Mouse (Mus musculus) gastrocnemius, adult 18-20 months (tissue): ENCODE data around the gene Nell2. TPM values are rescaled to one million over a fixed set of nuclear protein-coding genes. Genes with fewer than 3 reads are reported as not detected.

Experiments used
- DNase-seq: peaks from one replicate; pipeline ENCODE4 v3.0.0; 2021; ENCODE audit warnings: low spot score
- total RNA-seq, 2 experiments: library from RNA; stranded (reverse); gene quantifications; 2 replicates each; pipeline ENCODE4 v1.2.3; 2021

Gene Nell2
- total RNA-seq, 2 experiments from 2014 or later, result 0.33 TPM; not detected in 1

- no peak for DNase-seq
Measured at GRCm38 (mm10) chr15:95366506-95366905, 161.9 kb downstream of the Nell2 start.

- no peak for DNase-seq
Measured at GRCm38 (mm10) chr15:95354806-95355205, 173.6 kb downstream of the Nell2 start.

DNA sequence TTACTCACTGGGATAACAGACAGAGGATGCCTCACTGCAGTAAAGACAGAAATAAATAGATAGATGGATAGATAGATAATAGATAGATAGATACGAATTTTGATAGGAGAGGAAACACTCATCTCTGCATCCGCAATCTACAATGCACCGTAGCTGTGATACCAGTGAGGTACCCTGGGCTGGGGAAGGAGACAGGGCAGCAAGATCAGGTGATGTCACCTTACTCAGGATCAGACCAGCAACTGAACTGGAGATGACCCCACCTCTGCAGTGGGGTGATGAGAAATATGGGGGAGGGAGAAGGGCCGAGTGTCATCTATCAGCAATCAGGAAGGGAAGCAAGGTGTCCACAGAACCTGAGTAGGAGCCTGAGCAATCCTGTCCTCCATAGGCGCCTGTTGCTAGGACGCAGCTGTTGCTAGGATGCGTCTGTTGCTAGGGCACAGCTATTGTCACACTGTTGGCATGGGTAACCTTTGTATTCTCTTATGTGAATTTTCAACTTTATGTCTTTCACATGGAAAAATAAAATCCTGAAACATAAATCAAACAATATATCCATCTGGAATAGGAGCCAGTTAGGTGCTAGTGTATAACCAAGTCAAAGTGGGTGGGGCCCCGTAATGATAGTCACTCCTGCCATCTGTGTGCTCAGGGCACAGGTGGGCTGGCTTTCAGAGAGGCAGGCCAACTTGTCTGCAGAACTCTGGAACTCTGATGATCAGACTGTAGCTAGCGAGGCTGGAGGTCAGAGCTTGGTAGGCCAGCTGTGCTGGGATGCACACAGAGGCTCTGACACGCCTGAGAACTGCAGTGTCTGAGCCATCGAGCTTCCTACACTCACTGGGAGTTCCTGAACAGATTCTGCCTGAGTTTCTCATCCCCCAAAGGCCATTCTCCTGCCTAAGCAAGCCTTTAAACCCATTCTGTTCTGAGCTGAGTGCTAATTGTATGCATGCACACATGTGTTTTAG, 193.7 kb downstream of the Nell2 start:
- no peak for DNase-seq

DNA sequence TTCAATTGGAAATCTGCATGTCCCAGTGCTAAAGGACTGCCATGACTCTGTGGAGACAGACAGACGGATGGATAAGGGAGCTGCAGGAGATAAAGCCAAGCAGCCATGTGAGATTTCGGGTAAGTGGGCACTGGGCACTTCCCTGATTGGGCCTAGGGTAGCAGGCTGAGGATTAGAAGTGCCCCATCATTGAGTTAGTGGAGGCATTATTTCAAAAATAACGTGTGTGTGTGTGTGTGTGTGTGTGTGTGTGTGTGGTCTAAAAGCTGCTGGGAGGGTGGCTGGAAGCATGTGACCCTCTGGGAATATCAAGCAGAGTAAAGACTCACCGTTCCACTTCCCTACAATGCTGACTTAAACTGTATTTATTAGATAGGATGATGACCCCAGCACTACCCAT, 195.1 kb downstream of the Nell2 start:
- DNase-seq, result no peak

DNA sequence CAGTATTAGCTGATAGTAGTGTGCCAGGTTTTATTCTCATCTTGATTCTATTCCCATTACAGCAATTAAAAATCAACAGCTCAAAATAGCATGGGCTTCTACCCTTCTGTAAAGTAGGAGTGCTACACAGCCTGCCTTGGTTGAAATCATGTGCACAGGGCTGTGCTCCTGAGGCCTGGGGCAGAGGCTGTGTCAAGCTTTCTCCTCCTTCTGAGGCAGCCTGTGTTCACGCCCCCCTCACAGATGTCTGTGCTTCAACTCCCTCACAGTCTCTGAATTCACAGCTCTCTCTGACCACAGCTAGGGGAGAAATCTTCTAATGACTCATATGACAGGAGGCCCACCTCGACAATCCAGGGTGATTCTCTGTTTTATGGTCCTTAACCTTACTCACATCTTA, 197.4 kb downstream of the Nell2 start:
- DNase-seq, result no peak

- no peak for DNase-seq
Measured at GRCm38 (mm10) chr15:95322744-95323143, 205.6 kb downstream of the Nell2 start.

- DNase-seq, result no peak
Measured at GRCm38 (mm10) chr15:95316626-95317025, 211.7 kb downstream of the Nell2 start.

- no peak for DNase-seq
Measured at GRCm38 (mm10) chr15:95314808-95315145, 213.6 kb downstream of the Nell2 start.

DNA sequence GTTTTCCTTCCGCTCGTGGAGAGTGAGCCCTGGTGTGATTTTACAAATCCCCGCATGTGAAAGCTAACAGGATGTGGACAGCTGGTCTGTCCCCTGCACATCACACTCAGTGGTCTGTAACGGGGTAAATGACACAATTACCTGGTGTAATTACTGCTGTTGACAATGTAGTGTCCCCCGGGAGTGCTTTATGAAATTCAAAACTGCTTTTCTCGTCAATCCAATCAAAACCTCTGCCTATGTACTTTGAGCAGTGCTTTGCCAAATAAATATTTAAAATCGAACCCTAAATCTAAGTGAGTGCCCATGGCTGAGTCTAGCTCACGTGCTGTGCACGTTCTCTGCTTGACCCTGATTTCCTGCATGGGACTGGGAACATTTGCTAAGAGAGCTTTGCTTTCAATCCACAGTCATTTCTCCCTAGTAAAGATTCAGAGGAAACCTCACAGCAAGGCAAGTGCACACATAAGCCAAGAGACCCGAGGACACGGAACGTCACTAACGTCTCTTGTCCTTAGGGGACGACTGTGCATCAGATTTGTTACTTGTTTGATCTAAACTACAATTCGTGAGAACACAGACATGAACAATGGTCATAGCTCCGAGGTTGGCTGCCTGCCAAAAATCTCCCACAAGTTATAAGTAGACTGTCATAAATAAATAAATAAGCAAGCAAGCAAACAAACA, 214.1 kb downstream of the Nell2 start:
- no peak for DNase-seq

- DNase-seq, result no peak
Measured at GRCm38 (mm10) chr15:95313286-95313685, 215.1 kb downstream of the Nell2 start.

- DNase-seq, result no peak
Measured at GRCm38 (mm10) chr15:95304102-95304501, 224.3 kb downstream of the Nell2 start.

DNA sequence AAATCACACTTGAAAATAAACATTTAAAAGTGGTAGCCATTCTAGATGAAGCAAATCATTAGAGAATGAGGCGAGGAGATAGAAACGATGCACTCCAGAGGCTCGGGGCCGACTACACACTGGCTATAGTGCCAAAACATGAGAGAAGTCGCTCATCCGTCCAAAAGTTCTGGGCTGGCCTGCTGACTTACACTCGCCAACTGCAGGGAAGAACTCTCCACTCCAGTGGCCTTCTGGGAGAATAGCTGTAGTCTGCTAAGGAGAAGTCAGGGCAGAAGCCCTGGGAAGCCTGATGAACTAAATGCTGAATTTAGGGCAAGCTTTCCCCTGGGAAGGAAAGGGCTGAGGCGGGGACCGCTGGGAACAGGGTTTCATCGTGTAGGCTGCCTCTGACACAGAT, 231.8 kb downstream of the Nell2 start:
- DNase-seq, result no peak

DNA sequence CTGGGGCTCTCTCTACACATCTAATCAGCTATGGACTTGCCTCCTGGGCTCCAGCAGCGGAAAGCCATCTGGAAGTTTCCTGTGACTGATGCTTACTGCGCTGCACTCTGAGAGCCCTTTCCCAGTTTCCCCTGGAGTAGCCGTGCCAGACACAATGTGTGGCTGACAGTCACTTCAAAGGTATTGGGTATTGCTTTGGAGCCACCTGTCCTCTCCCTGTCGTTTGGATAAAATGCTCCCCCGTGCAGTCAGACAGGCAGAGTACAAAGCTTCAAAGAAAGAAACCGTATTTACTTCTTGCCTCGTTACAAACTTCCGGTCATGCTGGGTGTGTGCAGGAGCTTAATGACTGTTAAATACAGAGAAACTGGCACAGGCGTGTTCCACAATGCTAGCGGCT, 239.3 kb downstream of the Nell2 start:
- DNase-seq, result no peak

GRCm38 (mm10) chr15:95285199-95285598, 243.2 kb downstream of the Nell2 start:
- no peak for DNase-seq

- DNase-seq, result no peak
Measured at GRCm38 (mm10) chr15:95280986-95281385, 247.4 kb downstream of the Nell2 start.

DNA sequence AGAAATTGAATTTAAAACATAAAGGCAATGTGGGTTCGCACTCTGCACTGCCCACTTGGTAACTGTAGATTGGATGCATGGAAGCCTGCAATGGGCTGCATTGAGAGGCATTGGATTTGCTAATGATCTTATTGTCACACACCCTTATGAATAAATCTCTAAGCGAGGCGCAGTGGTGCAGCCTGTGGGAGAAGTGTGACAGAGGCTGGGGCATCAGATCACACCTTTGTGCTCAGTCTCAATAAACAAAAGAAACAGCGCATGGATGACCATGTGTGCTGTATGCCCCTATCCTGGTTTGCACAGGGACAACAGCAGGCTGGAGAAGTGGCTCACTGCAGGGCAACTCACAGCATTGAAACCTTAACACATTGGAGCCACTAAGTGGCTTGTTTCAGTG, 250.4 kb downstream of the Nell2 start:
- DNase-seq, result no peak

DNA sequence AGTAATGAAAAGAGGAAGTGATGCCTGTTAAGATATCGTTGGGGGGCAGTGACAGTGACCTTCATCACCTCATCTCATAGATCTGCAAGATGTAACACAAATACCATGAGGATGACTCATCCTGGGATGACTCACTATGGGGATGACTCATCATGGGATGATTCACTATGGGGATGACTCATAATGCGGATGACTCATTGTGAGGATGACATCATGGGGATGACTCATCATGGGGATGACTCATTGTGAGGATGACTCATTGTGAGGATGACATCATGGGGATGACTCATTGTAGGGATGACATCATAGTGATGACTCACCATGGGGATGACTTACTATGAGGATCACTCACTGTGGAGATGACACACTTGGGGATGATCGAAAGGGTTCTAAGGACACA, 251.8 kb downstream of the Nell2 start:
- no peak for DNase-seq

- DNase-seq, result no peak
Measured at GRCm38 (mm10) chr15:95275553-95275952, 252.8 kb downstream of the Nell2 start.

DNA sequence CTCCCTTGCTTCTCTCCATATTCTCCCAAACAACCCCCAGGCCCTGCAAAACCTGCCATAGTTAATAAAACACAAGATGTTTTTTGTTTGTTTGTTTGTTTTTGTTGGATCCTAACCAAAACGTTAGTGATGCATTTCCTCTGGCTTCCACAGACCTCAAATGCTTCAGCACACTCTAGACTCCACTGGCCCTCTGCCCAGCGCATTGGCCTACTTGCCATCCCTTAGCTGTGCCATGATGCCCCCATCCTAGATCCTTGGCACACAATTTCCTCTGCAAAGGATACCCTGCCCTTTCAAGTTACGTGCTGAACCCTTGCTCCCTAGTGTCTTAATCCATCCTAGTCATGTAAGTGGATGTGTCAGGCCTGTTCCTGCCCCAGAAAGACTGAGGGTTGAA, 255.1 kb downstream of the Nell2 start:
- no peak for DNase-seq

GRCm38 (mm10) chr15:95272167-95272566, 256.2 kb downstream of the Nell2 start:
- no peak for DNase-seq

- no peak for DNase-seq
Measured at GRCm38 (mm10) chr15:95259671-95260450, 268.5 kb downstream of the Nell2 start.

- DNase-seq, result no peak
Measured at GRCm38 (mm10) chr15:95257131-95257530, 271.2 kb downstream of the Nell2 start.
